Mouse (Mus musculus): ENCODE measurements around the gene Sema6d. TPM values are rescaled to one million over a fixed set of nuclear protein-coding genes. Genes with fewer than 3 reads are reported as not detected.

Sema6d gene
- polyA plus RNA-seq (2014; fragmentation: Illumina TruSeq; extraction: RNeasy Lipid Tissue Mini Kit (QIAGEN cat#74804); ENCODE audit: low read depth, low replicate concordance) = 7.6 TPM

GRCm38 (mm10) chr2:124089813-124090230, at the start of gene Sema6d:
Sema6d (plus strand) TSS chr2:124089969.

All from kidney, adult 10 weeks (tissue).